9 mouse cellular contexts compared by ENCODE assay signal in genomic region chr10:43870752-43871151, GRCm38 (mm10). TPM values are rescaled to one million over a fixed set of nuclear protein-coding genes. Genes with fewer than 3 reads are reported as not detected.
DNase-seq lines count a peak whose midpoint lies in the region; ATAC-seq and TF ChIP-seq lines count a peak whose summit lies in the region.
"Had no signal": no experiment of that assay in that cellular context is flagged by ENCODE, and none has a peak within 500 bp of the region (broad histone marks: within the 10 kb centered on the region; RNA-seq: fewer than 3 reads in every experiment).

No protein-coding gene starts in this region.

- ATAC-seq in activated CD4-positive, CD25-positive, alpha-beta regulatory T cell, adult 4 months = no peak

- H3K4me1 ChIP-seq in heart, adult 2 months (ENCODE audit: control insufficient read depth, insufficient read depth, low read length) = no peaks in the 10 kb centered on the region
- no peaks in the 10 kb centered on the region for H3K4me1 ChIP-seq in heart, embryonic 10.5 days
- H3K4me1 ChIP-seq in small intestine, adult 2 months (ENCODE audit: control insufficient read depth, insufficient read depth, insufficient read length, low read length) = no peaks in the 10 kb centered on the region
- H3K4me1 ChIP-seq: liver, embryonic 15.5 days had no signal

- no peak for TF ChIP-seq POLR2A in heart, adult 2 months (IDR thresholded peaks at IDR 0.05; ENCODE audit: insufficient read depth, low read depth, low read length)
- no peak for TF ChIP-seq POLR2A in small intestine, adult 2 months (IDR thresholded peaks at IDR 0.05; ENCODE audit: low read depth, low read length)

- DNase-seq in heart, adult 2 months = peak in 1 of 2 experiments; percentile 36
- no peak for DNase-seq in heart, embryonic 10.5 days (ENCODE audit: low spot score)
- DNase-seq in spleen, adult 12 weeks (ENCODE audit: low spot score) = peak; percentile 31
- no peak for DNase-seq in spleen, postnatal 36 days (ENCODE audit: low spot score in 2 of 2)
- DNase-seq in c-Kit-positive CD71-positive TER-119-positive erythroid progenitor cells, embryonic 14.5 days (ENCODE audit: low spot score) = peak; percentile 60
- DNase-seq in kidney, postnatal 4 days = peak; percentile 63 to 64

- TF ChIP-seq CTCF in heart, adult 2 months (IDR thresholded peaks at IDR 0.05) = peak; percentile 96
- peak; percentile 74; the same call in 1 of the 2 replicates for TF ChIP-seq CTCF in small intestine, adult 2 months (IDR thresholded peaks at IDR 0.05; ENCODE audit: extremely low read depth, insufficient read length, insufficient replicate concordance, low read depth, low read length)

- H3K9me3 ChIP-seq in heart, embryonic 10.5 days = no peaks in the 10 kb centered on the region
- H3K9me3 ChIP-seq: liver, embryonic 15.5 days had no signal

- H3K79me2 ChIP-seq in heart, adult 2 months (replicated peaks; ENCODE audit: control insufficient read depth, insufficient read depth, low read length) = no peaks in the 10 kb centered on the region

- H3K27me3 ChIP-seq in heart, adult 2 months (ENCODE audit: control insufficient read depth, insufficient read depth, low read length) = no peaks in the 10 kb centered on the region
- no peaks in the 10 kb centered on the region for H3K27me3 ChIP-seq in heart, embryonic 10.5 days (ENCODE audit: insufficient read depth, poor library complexity, severe bottlenecking)
- no peaks in the 10 kb centered on the region for H3K27me3 ChIP-seq in small intestine, adult 2 months (ENCODE audit: control insufficient read depth, insufficient read depth, low read length)
- H3K27me3 ChIP-seq: liver, embryonic 15.5 days had no signal

- no peak overlapping the region for H3K4me3 ChIP-seq in heart, adult 2 months
- H3K4me3 ChIP-seq in heart, embryonic 10.5 days = no peak overlapping the region
- no peak overlapping the region for H3K4me3 ChIP-seq in small intestine, adult 2 months (ENCODE audit: low read depth, low read length)
- H3K4me3 ChIP-seq: liver, embryonic 15.5 days had no signal

- H3K36me3 ChIP-seq in heart, adult 2 months (ENCODE audit: control insufficient read depth, insufficient read depth, low read length) = no peaks in the 10 kb centered on the region
- peaks cover 4% of the 10 kb centered on the region for H3K36me3 ChIP-seq in heart, embryonic 10.5 days
- 0 out of 2 replicates have a peak, but pooled peaks cover 2% of the 10 kb centered on the region for H3K36me3 ChIP-seq in small intestine, adult 2 months (ENCODE audit: control insufficient read depth, insufficient read depth, low read length)
- H3K36me3 ChIP-seq: liver, embryonic 15.5 days had no signal

- intact Hi-C loops in heart, adult 2 months (cut with DNase I) = loop anchor here (1.0 kb wide), 1 partner anchor 295 kb away; no protein-coding TSS in a partner anchor

- H3K27ac ChIP-seq in heart, adult 2 months = no peak overlapping the region
- no peak overlapping the region for H3K27ac ChIP-seq in heart, embryonic 10.5 days
- no peak overlapping the region for H3K27ac ChIP-seq in small intestine, adult 2 months (ENCODE audit: insufficient read depth, low read depth, low read length)
- H3K27ac ChIP-seq: liver, embryonic 15.5 days had no signal

- H3K9ac ChIP-seq in heart, adult 2 months (ENCODE audit: low read depth, low read length) = no peak overlapping the region
- H3K9ac ChIP-seq: liver, embryonic 15.5 days had no signal

- WGBS in heart, adult 2 months = 64% methylated on average over 10 of the region's 10 CpGs
- 69% methylated on average over 10 of the region's 10 CpGs for WGBS in heart, embryonic 10.5 days
- WGBS in small intestine, adult 2 months = 77% methylated on average over 10 of the region's 10 CpGs

- 0 out of 2 replicates have a peak, but pooled peaks have one; percentile 7 for TF ChIP-seq EP300 in heart, adult 2 months (IDR thresholded peaks at IDR 0.05; ENCODE audit: insufficient read depth, low read depth, low read length)

RNA-seq across cellular contexts. Expression of gene Qrsl1, which starts 30.8 kb away (rescaled TPM):
- total RNA-seq in heart, adult 2 months (2021) = 10 to 100 TPM; 23.9 to 29.2 TPM
- polyA plus RNA-seq in heart, adult 2 months (2012; rRNA removed) = 25.0 and 39.9 TPM in 2 replicates
- polyA plus RNA-seq in heart, embryonic 10.5 days (2016; fragmentation: Nextera tagmentation; extraction: Ambion mirVana) = 29.8 and 32.2 TPM in 2 replicates
- polyA plus RNA-seq in small intestine, adult 2 months (2012; rRNA removed) = 3.8 and 5.0 TPM in 2 replicates
- polyA plus RNA-seq in activated CD4-positive, CD25-positive, alpha-beta regulatory T cell, adult 4 months (2017; shearing (Covaris generic)) = 10 to 100 TPM; 23.9 to 25.1 TPM

RNA-seq across cellular contexts. Expression of gene Rtn4ip1, which starts 30.9 kb away (rescaled TPM):
- 10 to 100 TPM; 66.4 to 66.9 TPM for total RNA-seq in heart, adult 2 months (2021)
- 47.7 and 89.8 TPM in 2 replicates for polyA plus RNA-seq in heart, adult 2 months (2012; rRNA removed)
- polyA plus RNA-seq in heart, embryonic 10.5 days (2016; fragmentation: Nextera tagmentation; extraction: Ambion mirVana) = 26.7 and 32.9 TPM in 2 replicates
- 3.3 and 5.1 TPM in 2 replicates for polyA plus RNA-seq in small intestine, adult 2 months (2012; rRNA removed)
- 10 to 100 TPM in 1 of 2 experiments, 1 to 10 TPM in 1; 7.9 to 11.4 TPM for polyA plus RNA-seq in activated CD4-positive, CD25-positive, alpha-beta regulatory T cell, adult 4 months (2017; shearing (Covaris generic))

Comparison
In these comparisons a context has a peak if more than half of its experiments do, and no peak if none do; other contexts are left out.
1. DNase-seq: peak in spleen, adult 12 weeks (single experiment), c-Kit-positive CD71-positive TER-119-positive erythroid progenitor cells, embryonic 14.5 days (single experiment) and kidney, postnatal 4 days (2 of 2); none in heart, embryonic 10.5 days (single experiment) and spleen, postnatal 36 days (0 of 2).